In the genomic region with DNA sequence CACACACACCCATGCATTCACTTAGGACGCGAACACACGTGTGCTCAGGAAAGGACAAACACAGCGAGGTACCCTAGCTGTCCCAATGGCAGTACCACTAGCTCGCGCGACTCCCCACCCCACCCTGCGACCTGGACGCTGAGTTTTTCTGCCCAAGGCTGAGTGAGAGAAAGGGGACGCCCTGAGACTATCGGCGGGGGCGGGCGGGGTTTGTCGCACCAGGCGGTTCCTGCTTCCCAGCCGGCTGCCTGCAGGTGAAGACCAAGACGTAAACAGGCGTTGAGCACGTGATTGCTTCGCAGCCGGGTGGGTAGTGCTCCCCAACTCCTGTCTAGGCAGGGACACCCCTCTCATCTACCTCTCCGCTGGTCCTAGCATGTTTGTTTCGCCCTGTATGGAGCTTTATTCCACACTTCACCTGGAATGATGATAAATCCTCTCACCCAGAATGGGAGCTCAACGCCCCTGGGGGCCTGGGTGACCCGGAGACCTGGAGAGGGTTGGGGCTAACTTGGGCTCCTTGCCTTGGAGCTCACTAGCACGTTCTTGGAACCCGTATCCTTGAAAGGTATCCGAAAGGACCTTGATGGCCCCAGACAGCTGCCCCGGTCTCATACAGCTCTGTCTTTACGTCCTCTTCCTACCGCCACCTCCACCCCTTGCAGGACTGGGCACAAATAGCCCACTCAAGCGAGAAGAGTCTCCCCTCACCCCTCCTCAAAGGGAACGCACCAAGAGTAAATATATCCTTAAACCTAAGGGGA, we compare ENCODE assay signal across 8 mouse cellular contexts. TPM values are rescaled to one million over a fixed set of nuclear protein-coding genes. Genes with fewer than 3 reads are reported as not detected.
DNase-seq lines count a peak whose midpoint lies in the region; ATAC-seq and TF ChIP-seq lines count a peak whose summit lies in the region.

No protein-coding gene starts in this region.

- peaks cover 19 to 43% of the 10 kb centered on the region in 2 experiments for H3K4me1 ChIP-seq in CH12.LX (ENCODE audit: control insufficient read depth in 1 of 2, insufficient read depth in 2 of 2)
- H3K4me1 ChIP-seq in embryonic facial prominence, embryonic 15.5 days, result peaks cover 71% of the 10 kb centered on the region
- H3K4me1 ChIP-seq in heart, embryonic 16.5 days (ENCODE audit: control insufficient read depth, insufficient read depth, low read length), result peaks cover 45% of the 10 kb centered on the region

- no peak for TF ChIP-seq RAD21 in CH12.LX (IDR thresholded peaks at IDR 0.05; ENCODE audit: low read depth, low read length)

- dilution Hi-C loops in CH12.LX (cut with MboI; ENCODE audit: extremely low pct_ligation_motif_present, extremely low pct_unique_long_range_greater_than_20kb, low sequenced_read_pairs), result no loop called here

- in situ Hi-C loops in CH12.LX (cut with MboI; ENCODE audit: low pct_ligation_motif_present, low pct_unique_long_range_greater_than_20kb, low sequenced_read_pairs), result no loop called here

- peaks cover 5% of the 10 kb centered on the region; the same call in 1 of the 2 replicates for H3K79me2 ChIP-seq in CH12.LX (replicated peaks; ENCODE audit: control insufficient read depth, extremely low read depth, insufficient read depth, poor library complexity, severe bottlenecking)

- WGBS in embryonic facial prominence, embryonic 15.5 days, result under 1% methylated on average over 34 of the region's 34 CpGs
- under 1% methylated on average over 34 of the region's 34 CpGs for WGBS in heart, embryonic 16.5 days

- H3K36me3 ChIP-seq in CH12.LX (replicated peaks in 1 of 2; ENCODE audit: control insufficient read depth in 1 of 2, insufficient read depth in 1 of 2, low read length in 1 of 2), result peaks cover 11 to 26% of the 10 kb centered on the region in 2 experiments
- H3K36me3 ChIP-seq in embryonic facial prominence, embryonic 15.5 days, result peaks cover 12% of the 10 kb centered on the region
- peaks cover 5% of the 10 kb centered on the region for H3K36me3 ChIP-seq in heart, embryonic 16.5 days (ENCODE audit: control insufficient read depth, insufficient read depth)

- peak overlapping the region; percentile 54 for H3K27ac ChIP-seq in CH12.LX (ENCODE audit: insufficient read depth, low read depth)
- peak overlapping the region; percentile 100 for H3K27ac ChIP-seq in embryonic facial prominence, embryonic 15.5 days (replicated peaks)
- H3K27ac ChIP-seq in heart, embryonic 16.5 days (ENCODE audit: low read length), result peak overlapping the region; percentile 100

- DNase-seq in CH12.LX (ENCODE audit: extremely low read depth), result no peak
- peak; percentile 67 for DNase-seq in adrenal gland, adult 8-10 months
- DNase-seq in kidney, postnatal 14 days, result peak; percentile 77
- peak; percentile 34 to 42 for DNase-seq in spleen, postnatal 14 days (ENCODE audit: low spot score in 2 of 2)
- no peak for DNase-seq in layer of hippocampus, adult 9-11 months

- TF ChIP-seq POLR2A in CH12.LX (IDR thresholded peaks at IDR 0.05; ENCODE audit: low read depth, low read length), result peak; percentile 3; the same call in 1 of the 2 replicates

- peak overlapping the region; percentile 11 to 45 (median 39) for H3K4me3 ChIP-seq in CH12.LX (replicated peaks in 1 of 3; ENCODE audit: low read depth in 2 of 3, low read length in 2 of 3, poor library complexity in 1 of 3)
- peak overlapping the region; percentile 67 for H3K4me3 ChIP-seq in embryonic facial prominence, embryonic 15.5 days (replicated peaks)
- peak overlapping the region; percentile 79 for H3K4me3 ChIP-seq in heart, embryonic 16.5 days (ENCODE audit: low read length)

- H3K9me3 ChIP-seq in CH12.LX (replicated peaks; ENCODE audit: low read length), result no peaks in the 10 kb centered on the region
- H3K9me3 ChIP-seq in embryonic facial prominence, embryonic 15.5 days (replicated peaks), result no peaks in the 10 kb centered on the region
- no peaks in the 10 kb centered on the region for H3K9me3 ChIP-seq in heart, embryonic 16.5 days (replicated peaks; ENCODE audit: control insufficient read depth, low read length)

- ATAC-seq in embryonic facial prominence, embryonic 15.5 days (ENCODE audit: insufficient number of reproducible peaks, low FRiP score, low TSS enrichment, low read depth), result no peak
- no peak; the same call in 1 of the 2 replicates for ATAC-seq in heart, embryonic 16.5 days (replicated peaks; ENCODE audit: extremely low read depth, insufficient read depth, low FRiP score)
- peak; percentile 60 for ATAC-seq in megakaryocyte, adult 5-6 weeks (ENCODE audit: poor library complexity, severe bottlenecking)

- no peak for TF ChIP-seq EP300 in CH12.LX (IDR thresholded peaks at IDR 0.05; ENCODE audit: low read length)

- H3K27me3 ChIP-seq in CH12.LX (replicated peaks), result peaks cover 29% of the 10 kb centered on the region
- H3K27me3 ChIP-seq in embryonic facial prominence, embryonic 15.5 days, result no peaks in the 10 kb centered on the region
- H3K27me3 ChIP-seq in heart, embryonic 16.5 days (ENCODE audit: control insufficient read depth, insufficient read depth, low read length), result no peaks in the 10 kb centered on the region

- H3K4me2 ChIP-seq in CH12.LX (ENCODE audit: insufficient read depth, low read depth, poor library complexity, severe bottlenecking), result peak overlapping the region; percentile 77
- H3K4me2 ChIP-seq in embryonic facial prominence, embryonic 15.5 days (replicated peaks), result peak overlapping the region; percentile 86
- H3K4me2 ChIP-seq in heart, embryonic 16.5 days (ENCODE audit: low read depth, low read length), result peak overlapping the region; percentile 96

- no peak for TF ChIP-seq CTCF in CH12.LX (conservative IDR thresholded peaks at IDR 0.05 in 1 of 2, IDR thresholded peaks at IDR 0.05 in 1 of 2; ENCODE audit: low read depth in 2 of 2, low read length in 2 of 2)

- H3K9ac ChIP-seq in CH12.LX (ENCODE audit: insufficient read depth, low read depth), result peak overlapping the region; percentile 87
- H3K9ac ChIP-seq in embryonic facial prominence, embryonic 15.5 days, result peak overlapping the region; percentile 54
- peak overlapping the region; percentile 95 for H3K9ac ChIP-seq in heart, embryonic 16.5 days (ENCODE audit: low read length)

TF ChIP-seq in CH12.LX, 34 proteins besides CTCF, POLR2A, EP300 and RAD21 (continues in another document):
- TF ChIP-seq MAZ (IDR thresholded peaks at IDR 0.05; ENCODE audit: low read depth, low read length) (0 out of 2 replicates have a peak, but pooled peaks have one; percentile 24), BHLHE40 (IDR thresholded peaks at IDR 0.05; ENCODE audit: low read depth, low read length) (peak; percentile 91), ZMIZ1 (IDR thresholded peaks at IDR 0.05; ENCODE audit: low read depth, low read length) (no peak), MYC (IDR thresholded peaks at IDR 0.05; ENCODE audit: low read depth, low read length) (no peak), ZC3H11A (IDR thresholded peaks at IDR 0.05; ENCODE audit: low read depth, low read length) (no peak), TBP (conservative IDR thresholded peaks at IDR 0.05; ENCODE audit: low read depth, low read length) (no peak)

RNA-seq across cellular contexts. Expression of a gene that starts 1.5 kb away (rescaled TPM):
- total RNA-seq in CH12.LX (2012; rRNA removed) (17.5 and 22.1 TPM in 2 replicates), CH12.LX (2014; rRNA removed) (0.68 and 0.73 TPM in 2 replicates)
- 2.2 and 3.1 TPM in 2 replicates for polyA plus RNA-seq in CH12.LX (2012; ENCODE audit: insufficient read length, low read depth)
- total RNA-seq in adrenal gland, adult 8-10 months (2022), result 100 to 1,000 TPM; 100 to 121 (median 110) TPM
- polyA plus RNA-seq in embryonic facial prominence, embryonic 15.5 days (2015; fragmentation: Nextera tagmentation; extraction: Ambion mirVana), result 75.8 and 80.5 TPM in 2 replicates
- polyA plus RNA-seq in heart, embryonic 16.5 days (2015; fragmentation: Nextera tagmentation; extraction: Ambion mirVana), result 38.0 and 45.8 TPM in 2 replicates
- total RNA-seq in megakaryocyte, adult 5-6 weeks (2015), result 0.32 and 0.36 TPM in 2 replicates
- total RNA-seq in megakaryocyte, adult 5-6 weeks (2017), result 0.37 and 0.51 TPM in 2 replicates

RNA-seq across cellular contexts. Expression of a gene that starts 9.5 kb away (rescaled TPM):
- total RNA-seq in CH12.LX (2012; rRNA removed) (72.7 and 76.6 TPM in 2 replicates), CH12.LX (2014; rRNA removed) (63.5 and 72.7 TPM in 2 replicates)
- polyA plus RNA-seq in CH12.LX (2012; ENCODE audit: insufficient read length, low read depth), result 75.1 and 77.9 TPM in 2 replicates
- total RNA-seq in adrenal gland, adult 8-10 months (2022), result 10 to 100 TPM; 44.2 to 57.9 (median 48.4) TPM
- 73.1 and 77.3 TPM in 2 replicates for polyA plus RNA-seq in embryonic facial prominence, embryonic 15.5 days (2015; fragmentation: Nextera tagmentation; extraction: Ambion mirVana)
- 64.4 and 68.6 TPM in 2 replicates for polyA plus RNA-seq in heart, embryonic 16.5 days (2015; fragmentation: Nextera tagmentation; extraction: Ambion mirVana)
- total RNA-seq in megakaryocyte, adult 5-6 weeks (2015), result 35.9 and 47.9 TPM in 2 replicates
- 25.3 and 29.3 TPM in 2 replicates for total RNA-seq in megakaryocyte, adult 5-6 weeks (2017)

RNA-seq across cellular contexts. Expression of a gene that starts 10.2 kb away (rescaled TPM):
- total RNA-seq in CH12.LX (2012; rRNA removed) (18.9 and 21.9 TPM in 2 replicates), CH12.LX (2014; rRNA removed) (12.4 and 14.0 TPM in 2 replicates)
- polyA plus RNA-seq in CH12.LX (2012; ENCODE audit: insufficient read length, low read depth), result 30.1 and 32.4 TPM in 2 replicates
- 10 to 100 TPM; 34.8 to 40.2 (median 37.5) TPM for total RNA-seq in adrenal gland, adult 8-10 months (2022)
- 20.2 and 22.1 TPM in 2 replicates for polyA plus RNA-seq in embryonic facial prominence, embryonic 15.5 days (2015; fragmentation: Nextera tagmentation; extraction: Ambion mirVana)
- polyA plus RNA-seq in heart, embryonic 16.5 days (2015; fragmentation: Nextera tagmentation; extraction: Ambion mirVana), result 23.2 and 24.5 TPM in 2 replicates
- 6.2 and 6.3 TPM in 2 replicates for total RNA-seq in megakaryocyte, adult 5-6 weeks (2015)
- total RNA-seq in megakaryocyte, adult 5-6 weeks (2017), result 6.5 and 6.8 TPM in 2 replicates

RNA-seq across cellular contexts. Expression of a gene that starts 26.8 kb away (rescaled TPM):
- total RNA-seq in CH12.LX (2012; rRNA removed), result 0.55 and 1.1 TPM in 2 replicates
- 0.38 and 0.71 TPM in 2 replicates for total RNA-seq in CH12.LX (2014; rRNA removed)
- polyA plus RNA-seq in CH12.LX (2012; ENCODE audit: insufficient read length, low read depth), result 8.3 and 8.4 TPM in 2 replicates
- total RNA-seq in adrenal gland, adult 8-10 months (2022), result 10 to 100 TPM in 2 of 4 experiments, 1 to 10 TPM in 2; 4.3 to 14.9 (median 10.2) TPM
- 4.8 and 5.9 TPM in 2 replicates for polyA plus RNA-seq in embryonic facial prominence, embryonic 15.5 days (2015; fragmentation: Nextera tagmentation; extraction: Ambion mirVana)
- polyA plus RNA-seq in heart, embryonic 16.5 days (2015; fragmentation: Nextera tagmentation; extraction: Ambion mirVana), result 0.79 and 0.94 TPM in 2 replicates
- total RNA-seq in megakaryocyte, adult 5-6 weeks (2015), result not detected in 2 replicates
- total RNA-seq in megakaryocyte, adult 5-6 weeks (2017), result not detected in 2 replicates

RNA-seq across cellular contexts. Expression of a gene that starts 29.8 kb away (rescaled TPM):
- total RNA-seq in CH12.LX (2012; rRNA removed) (0.04 and 0.17 TPM in 2 replicates), CH12.LX (2014; rRNA removed) (0.12 and 0.20 TPM in 2 replicates)
- polyA plus RNA-seq in CH12.LX (2012; ENCODE audit: insufficient read length, low read depth), result 0.15 TPM in 1 of 2 replicates, not detected in the other
- total RNA-seq in adrenal gland, adult 8-10 months (2022), result under 1 TPM; 0.12 to 1.00 (median 0.56) TPM
- 0.68 and 0.75 TPM in 2 replicates for polyA plus RNA-seq in embryonic facial prominence, embryonic 15.5 days (2015; fragmentation: Nextera tagmentation; extraction: Ambion mirVana)
- polyA plus RNA-seq in heart, embryonic 16.5 days (2015; fragmentation: Nextera tagmentation; extraction: Ambion mirVana), result 0.14 and 0.25 TPM in 2 replicates
- total RNA-seq in megakaryocyte, adult 5-6 weeks (2015), result not detected in 2 replicates
- not detected in 2 replicates for total RNA-seq in megakaryocyte, adult 5-6 weeks (2017)

Comparison
In these comparisons a context has a peak if more than half of its experiments do, and no peak if none do; other contexts are left out.
1. DNase-seq: peak in adrenal gland, adult 8-10 months (single experiment), kidney, postnatal 14 days (single experiment) and spleen, postnatal 14 days (2 of 2); none in CH12.LX (single experiment) and layer of hippocampus, adult 9-11 months (single experiment).
2. RNA of a gene that starts 1.5 kb away (total RNA-seq): 100 to 121 TPM in adrenal gland, adult 8-10 months; 0.68 to 22.1 TPM in CH12.LX and 0.32 to 0.51 TPM in megakaryocyte, adult 5-6 weeks; every median in the first group is over 4 times any median in the second.
3. Peak in every context shown above with its lines, with median percentiles within 50 percentile points of each other: H3K27ac ChIP-seq, H3K4me2 ChIP-seq, H3K4me3 ChIP-seq and H3K9ac ChIP-seq.